24 mouse cellular contexts compared by ENCODE assay signal in the genomic region with DNA sequence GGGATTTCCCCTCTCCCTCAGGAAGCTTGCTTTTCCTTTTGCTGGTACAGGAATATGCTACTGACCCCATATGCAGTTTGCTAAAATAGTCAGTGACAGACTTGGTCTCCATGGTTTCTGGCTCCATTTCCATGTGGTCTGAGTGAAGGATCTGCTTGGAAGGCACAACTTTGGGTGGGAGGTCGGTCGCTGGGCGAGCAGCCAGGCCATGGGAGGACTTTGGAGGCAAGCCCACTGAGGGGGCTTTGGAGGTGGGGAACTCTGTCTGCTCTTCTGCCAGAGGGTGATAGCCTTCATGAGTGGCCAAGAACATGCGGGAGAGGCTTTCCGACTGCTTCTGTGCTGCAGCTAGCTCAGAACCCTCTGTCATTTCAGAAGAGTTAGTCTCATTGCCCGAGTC.
A peak's percentile ranks its signal among the peaks of the same experiment; 100 is the strongest.
DNase-seq lines count a peak whose midpoint lies in the region; ATAC-seq and TF ChIP-seq lines count a peak whose summit lies in the region.
"Had no signal": no experiment of that assay in that cellular context is flagged by ENCODE, and none has a peak within 500 bp of the region (broad histone marks: within the 10 kb centered on the region; RNA-seq: fewer than 3 reads in every experiment).

No protein-coding gene starts in this region.

- intact Hi-C loops in left cerebral cortex, postnatal 4 days (cut with DNase I), result no loop called here
- intact Hi-C loops in left cerebral cortex, postnatal 25 days (cut with DNase I), result no loop called here

- H3K9me3 ChIP-seq in hindbrain, postnatal 0 days (ENCODE audit: low read length), result no peaks in the 10 kb centered on the region
- no peaks in the 10 kb centered on the region for H3K9me3 ChIP-seq in hindbrain, embryonic 12.5 days (replicated peaks)
- no peaks in the 10 kb centered on the region for H3K9me3 ChIP-seq in midbrain, postnatal 0 days (ENCODE audit: low read length)
- H3K9me3 ChIP-seq in midbrain, embryonic 15.5 days, result no peaks in the 10 kb centered on the region
- H3K9me3 ChIP-seq: forebrain, embryonic 10.5 days; forebrain, embryonic 13.5 days; heart, embryonic 10.5 days; heart, embryonic 13.5 days; hindbrain, embryonic 10.5 days had no signal

- H3K4me2 ChIP-seq in hindbrain, postnatal 0 days (ENCODE audit: low read depth, low read length), result no peak overlapping the region
- no peak overlapping the region for H3K4me2 ChIP-seq in hindbrain, embryonic 12.5 days (replicated peaks)
- no peak overlapping the region for H3K4me2 ChIP-seq in midbrain, postnatal 0 days (ENCODE audit: low read depth, low read length, poor library complexity, severe bottlenecking)
- no peak overlapping the region for H3K4me2 ChIP-seq in midbrain, embryonic 15.5 days
- H3K4me2 ChIP-seq: forebrain, embryonic 13.5 days; heart, embryonic 13.5 days; hindbrain, embryonic 14.5 days had no signal

- H3K4me3 ChIP-seq in hindbrain, postnatal 0 days (ENCODE audit: low read length), result no peak overlapping the region
- no peak overlapping the region for H3K4me3 ChIP-seq in hindbrain, embryonic 12.5 days
- H3K4me3 ChIP-seq in midbrain, postnatal 0 days (ENCODE audit: low read depth, low read length), result no peak overlapping the region
- H3K4me3 ChIP-seq in midbrain, embryonic 15.5 days, result no peak overlapping the region
- H3K4me3 ChIP-seq: forebrain, embryonic 10.5 days; forebrain, embryonic 13.5 days; heart, adult 2 months; heart, embryonic 10.5 days; heart, embryonic 13.5 days; hindbrain, embryonic 10.5 days had no signal

- no peak overlapping the region for H3K27ac ChIP-seq in hindbrain, postnatal 0 days
- H3K27ac ChIP-seq in hindbrain, embryonic 12.5 days, result no peak overlapping the region
- no peak overlapping the region for H3K27ac ChIP-seq in midbrain, postnatal 0 days (ENCODE audit: low read depth, low read length)
- H3K27ac ChIP-seq in midbrain, embryonic 15.5 days, result no peak overlapping the region
- H3K27ac ChIP-seq: forebrain, embryonic 10.5 days; forebrain, embryonic 13.5 days; heart, adult 2 months; heart, embryonic 10.5 days; heart, embryonic 13.5 days; hindbrain, embryonic 10.5 days; hindbrain, embryonic 14.5 days had no signal

- no peaks in the 10 kb centered on the region for H3K4me1 ChIP-seq in hindbrain, postnatal 0 days (ENCODE audit: insufficient read depth, low read length)
- no peaks in the 10 kb centered on the region for H3K4me1 ChIP-seq in hindbrain, embryonic 12.5 days
- H3K4me1 ChIP-seq in midbrain, postnatal 0 days (ENCODE audit: insufficient read depth, low read length), result no peaks in the 10 kb centered on the region
- H3K4me1 ChIP-seq in midbrain, embryonic 15.5 days, result no peaks in the 10 kb centered on the region
- H3K4me1 ChIP-seq: forebrain, embryonic 10.5 days; forebrain, embryonic 13.5 days; heart, embryonic 10.5 days; heart, embryonic 13.5 days; hindbrain, embryonic 10.5 days had no signal

- peak; percentile 83 to 92 for DNase-seq in cerebellum, postnatal 10 days
- DNase-seq in cerebellum, postnatal 36 days, result no peak
- peak; percentile 43 for DNase-seq in hindbrain, postnatal 0 days (ENCODE audit: low spot score)
- DNase-seq in left cerebral cortex, postnatal 4 days, result peak; percentile 58
- no peak for DNase-seq in left cerebral cortex, postnatal 25 days (ENCODE audit: low spot score in 2 of 2)
- peak; percentile 14 for DNase-seq in midbrain, postnatal 0 days (ENCODE audit: low spot score)
- DNase-seq: adrenal gland, adult 8-10 months; adrenal gland, postnatal 25 days; cerebellum, adult 18-20 months; cerebellum, adult 9-10 months; gastrocnemius, postnatal 10 days; gastrocnemius, postnatal 36 days; heart, adult 2 months; heart, postnatal 14 days had no signal

- no peaks in the 10 kb centered on the region for H3K27me3 ChIP-seq in hindbrain, postnatal 0 days (ENCODE audit: insufficient read depth, low read length)
- H3K27me3 ChIP-seq in hindbrain, embryonic 12.5 days, result peaks cover 28% of the 10 kb centered on the region; the same call in 1 of the 2 replicates
- 0 out of 2 replicates have a peak, but pooled peaks cover 6% of the 10 kb centered on the region for H3K27me3 ChIP-seq in midbrain, postnatal 0 days (ENCODE audit: insufficient read depth, low read length)
- H3K27me3 ChIP-seq in midbrain, embryonic 15.5 days (replicated peaks), result peaks cover 10% of the 10 kb centered on the region; the same call in 1 of the 2 replicates
- H3K27me3 ChIP-seq: forebrain, embryonic 13.5 days; heart, embryonic 13.5 days had no signal

- no peak overlapping the region for H3K9ac ChIP-seq in hindbrain, postnatal 0 days (replicated peaks; ENCODE audit: low read length)
- H3K9ac ChIP-seq in hindbrain, embryonic 12.5 days, result no peak overlapping the region
- H3K9ac ChIP-seq in midbrain, postnatal 0 days (replicated peaks; ENCODE audit: low read length, poor library complexity, severe bottlenecking), result no peak overlapping the region
- no peak overlapping the region for H3K9ac ChIP-seq in midbrain, embryonic 15.5 days
- H3K9ac ChIP-seq: forebrain, embryonic 13.5 days; heart, embryonic 13.5 days; hindbrain, embryonic 14.5 days had no signal

- ATAC-seq in hindbrain, postnatal 0 days, result no peak
- ATAC-seq in hindbrain, embryonic 12.5 days (ENCODE audit: low FRiP score), result no peak
- ATAC-seq in midbrain, postnatal 0 days (ENCODE audit: low FRiP score), result no peak
- no peak for ATAC-seq in midbrain, embryonic 15.5 days (replicated peaks)
- ATAC-seq: activated CD4-positive, CD25-positive, alpha-beta regulatory T cell, adult 4 months; forebrain, embryonic 13.5 days; forebrain, embryonic 16.5 days had no signal

- 63% methylated on average over 6 of the region's 6 CpGs for WGBS in hindbrain, postnatal 0 days
- WGBS in hindbrain, embryonic 12.5 days, result 91% methylated on average over 6 of the region's 6 CpGs
- WGBS in midbrain, postnatal 0 days, result 79% methylated on average over 5 of the region's 6 CpGs
- WGBS in midbrain, embryonic 15.5 days, result 88% methylated on average over 6 of the region's 6 CpGs

- TF ChIP-seq CTCF in hindbrain, postnatal 0 days (IDR thresholded peaks at IDR 0.05; ENCODE audit: low read depth), result no peak
- no peak for TF ChIP-seq CTCF in midbrain, postnatal 0 days (IDR thresholded peaks at IDR 0.05)

- H3K36me3 ChIP-seq in hindbrain, postnatal 0 days (ENCODE audit: insufficient read depth, low read length), result no peaks in the 10 kb centered on the region
- no peaks in the 10 kb centered on the region for H3K36me3 ChIP-seq in hindbrain, embryonic 12.5 days
- H3K36me3 ChIP-seq in midbrain, postnatal 0 days (ENCODE audit: insufficient read depth, low read length), result no peaks in the 10 kb centered on the region
- no peaks in the 10 kb centered on the region for H3K36me3 ChIP-seq in midbrain, embryonic 15.5 days (replicated peaks)
- H3K36me3 ChIP-seq: forebrain, embryonic 10.5 days; heart, embryonic 10.5 days; heart, embryonic 13.5 days; hindbrain, embryonic 10.5 days had no signal

Comparison
In these comparisons a context has a peak if more than half of its experiments do, and no peak if none do; other contexts are left out.
1. DNase-seq: peak in cerebellum, postnatal 10 days (2 of 2), hindbrain, postnatal 0 days (single experiment), left cerebral cortex, postnatal 4 days (single experiment) and midbrain, postnatal 0 days (single experiment); none in cerebellum, postnatal 36 days (0 of 2) and left cerebral cortex, postnatal 25 days (0 of 2).